Mouse (Mus musculus) frontal cortex, postnatal 25 days (tissue): Measurements from ENCODE around the gene Rrp7a.

ENCODE experiments used
- DNase-seq, 2 experiments: peaks; one replicate each; pipeline ENCODE4 v3.0.0; 2022; ENCODE audit warnings: low spot score in 2 of 2

The Rrp7a gene

DNA sequence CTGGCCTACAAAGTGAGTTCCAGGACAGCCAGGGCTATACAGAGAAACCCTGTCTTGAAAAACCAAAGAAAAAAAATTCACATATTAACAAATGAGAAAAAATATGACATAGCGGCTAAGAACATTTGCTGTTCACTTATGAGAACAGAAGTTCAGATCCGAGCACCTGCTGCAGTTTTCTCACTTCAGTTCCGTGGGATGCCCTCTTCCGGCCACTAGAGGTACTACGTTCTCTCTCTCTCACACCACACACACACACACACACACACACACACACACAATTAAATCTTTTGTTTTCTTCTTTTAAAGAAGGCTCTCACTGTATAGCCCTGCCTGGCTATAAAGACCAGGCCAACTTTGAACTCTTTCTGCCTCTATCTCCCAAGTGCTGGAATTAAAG, 54.3 kb downstream of the Rrp7a start:
- DNase-seq: no peak

- peak in 1 of 2 experiments; percentile 37 for DNase-seq
Measured at GRCm38 (mm10) chr15:83065543-83065942, 57.1 kb downstream of the Rrp7a start.
